Mouse (Mus musculus): ENCODE data around the gene Kcnt2. TPM values are rescaled to one million over a fixed set of nuclear protein-coding genes. Genes with fewer than 3 reads are reported as not detected.

Gene Kcnt2
- polyA plus RNA-seq, 1 experiment from 2014 or later, result 2.5 TPM

Other genes starting within 250 kb of the Kcnt2 start
- gene Cfh, start 62.4 kb upstream of the Kcnt2 start, polyA plus RNA-seq (2015; fragmentation: Nextera tagmentation; extraction: Ambion mirVana), result 4.9 and 5.7 TPM in 2 replicates